Mouse (Mus musculus): ENCODE measurements around the gene Tsen54. TPM values are rescaled to one million over a fixed set of nuclear protein-coding genes. Genes with fewer than 3 reads are reported as not detected.

Tsen54 gene
- 1 to 10 TPM; 3.2 to 5.4 TPM for total RNA-seq (2023)

DNA sequence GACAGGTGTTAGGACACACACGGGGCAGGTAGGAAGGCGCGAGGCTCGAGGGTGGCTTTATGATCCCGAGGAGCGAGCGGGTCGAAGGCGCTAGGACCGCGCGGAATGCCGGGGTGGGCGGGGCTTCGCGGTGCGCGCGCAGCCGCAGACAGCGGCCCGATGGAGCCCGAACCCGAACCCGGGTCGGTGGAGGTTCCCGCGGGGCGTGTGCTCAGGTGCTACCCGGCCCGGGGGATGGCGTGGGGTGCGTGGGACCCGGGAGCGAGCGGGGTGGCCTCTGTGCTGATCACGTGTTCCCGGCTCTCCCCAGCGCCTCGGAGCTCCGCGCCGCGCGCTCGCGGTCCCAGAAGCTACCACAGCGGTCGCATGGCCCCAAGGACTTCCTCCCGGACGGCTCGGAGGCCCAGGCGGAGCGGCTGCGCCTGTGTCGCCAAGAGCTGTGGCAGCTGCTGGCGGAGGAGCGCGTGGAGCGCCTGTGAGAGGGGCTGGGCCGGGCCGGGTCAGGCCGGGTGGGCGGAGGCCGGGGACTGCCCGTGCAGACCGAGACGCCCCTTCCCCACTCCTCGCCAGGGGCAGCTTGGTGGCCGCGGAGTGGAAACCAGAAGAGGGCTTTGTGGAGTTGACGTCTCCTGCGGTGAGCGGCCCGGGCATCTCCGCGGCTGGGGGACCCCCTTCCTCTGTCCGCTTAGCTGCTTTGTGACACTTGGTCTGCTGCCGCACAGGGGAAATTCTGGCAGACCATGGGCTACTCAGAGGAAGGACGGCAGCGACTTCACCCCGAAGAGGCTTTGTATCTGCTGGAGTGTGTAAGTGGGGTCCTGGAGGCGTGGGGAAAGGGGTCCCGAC lies at the start of gene Tsen54:
Gene Tsen54 (plus strand): TSS at position 120 of the 846 bp plus-strand sequence.

DNA sequence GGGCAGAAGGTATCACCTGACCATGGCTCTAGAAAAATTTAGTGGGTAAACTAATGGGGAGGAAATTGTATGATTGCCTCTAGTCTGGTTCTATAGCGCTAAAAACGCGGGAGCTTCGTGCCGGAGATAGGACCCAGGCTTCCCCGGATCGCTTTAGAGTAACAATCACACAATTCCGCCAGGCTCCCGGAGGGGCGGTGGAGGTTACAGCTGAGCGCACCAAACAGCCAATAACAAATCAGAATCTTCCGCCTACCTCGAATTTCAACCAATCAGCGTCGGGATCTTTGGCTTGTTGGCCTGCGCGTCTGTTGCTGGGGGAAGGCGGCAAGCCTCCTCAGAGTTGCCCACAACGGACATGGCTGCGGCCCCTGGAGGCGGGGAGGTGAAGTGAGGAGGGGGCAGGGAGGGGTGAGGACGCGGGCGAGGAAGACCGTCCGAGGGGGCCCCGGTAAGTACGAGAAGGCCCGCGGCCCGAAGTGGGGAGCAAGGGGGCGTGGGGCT lies 49.4 kb upstream of the Tsen54 start, which contains the start of gene Tmem94:
Gene Tmem94 (plus strand): TSS at position 331 of the 504 bp plus-strand sequence.

DNA sequence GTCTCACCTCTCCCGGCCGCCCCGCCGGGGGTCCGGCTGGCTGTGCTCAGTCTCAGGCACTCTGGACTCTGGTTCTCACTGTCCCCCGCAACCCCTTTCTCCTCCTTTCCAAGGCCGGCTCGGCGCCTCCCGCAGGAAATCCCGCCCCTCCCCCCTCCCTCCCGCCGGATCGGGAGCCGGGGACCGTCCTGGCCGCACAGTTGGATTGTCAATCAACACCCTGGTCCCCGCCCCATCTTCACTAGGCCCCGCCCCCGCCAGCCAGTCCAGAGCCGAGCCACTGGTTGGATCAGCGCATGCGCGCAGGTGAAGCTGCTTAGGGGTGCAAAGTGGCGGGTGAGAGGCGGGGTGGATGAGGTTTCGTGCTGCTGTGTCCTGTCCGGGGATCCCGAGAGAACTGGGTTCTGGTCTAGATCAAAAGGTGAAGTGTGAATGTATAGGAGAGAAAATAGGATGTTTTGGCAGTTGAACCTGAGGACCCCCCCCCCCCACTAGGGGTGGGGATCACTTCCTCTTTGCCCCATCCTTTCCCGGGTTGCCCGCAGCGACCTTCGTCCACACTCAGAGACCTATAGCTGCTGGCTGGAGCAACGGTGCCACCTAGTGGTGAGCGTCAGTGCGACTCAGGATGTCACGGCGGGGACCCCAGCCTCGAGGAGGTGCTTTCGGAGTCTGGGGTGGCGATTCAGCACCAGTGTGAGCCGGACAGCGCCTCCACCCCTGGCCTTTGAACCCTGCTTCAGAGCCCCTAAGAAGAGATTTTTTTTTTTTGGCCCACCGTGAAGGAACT lies 822 bp upstream of the Tsen54 start, which contains the start of gene Caskin2:
Gene Caskin2 (minus strand): TSS at position 133 of the 790 bp plus-strand sequence.

DNA sequence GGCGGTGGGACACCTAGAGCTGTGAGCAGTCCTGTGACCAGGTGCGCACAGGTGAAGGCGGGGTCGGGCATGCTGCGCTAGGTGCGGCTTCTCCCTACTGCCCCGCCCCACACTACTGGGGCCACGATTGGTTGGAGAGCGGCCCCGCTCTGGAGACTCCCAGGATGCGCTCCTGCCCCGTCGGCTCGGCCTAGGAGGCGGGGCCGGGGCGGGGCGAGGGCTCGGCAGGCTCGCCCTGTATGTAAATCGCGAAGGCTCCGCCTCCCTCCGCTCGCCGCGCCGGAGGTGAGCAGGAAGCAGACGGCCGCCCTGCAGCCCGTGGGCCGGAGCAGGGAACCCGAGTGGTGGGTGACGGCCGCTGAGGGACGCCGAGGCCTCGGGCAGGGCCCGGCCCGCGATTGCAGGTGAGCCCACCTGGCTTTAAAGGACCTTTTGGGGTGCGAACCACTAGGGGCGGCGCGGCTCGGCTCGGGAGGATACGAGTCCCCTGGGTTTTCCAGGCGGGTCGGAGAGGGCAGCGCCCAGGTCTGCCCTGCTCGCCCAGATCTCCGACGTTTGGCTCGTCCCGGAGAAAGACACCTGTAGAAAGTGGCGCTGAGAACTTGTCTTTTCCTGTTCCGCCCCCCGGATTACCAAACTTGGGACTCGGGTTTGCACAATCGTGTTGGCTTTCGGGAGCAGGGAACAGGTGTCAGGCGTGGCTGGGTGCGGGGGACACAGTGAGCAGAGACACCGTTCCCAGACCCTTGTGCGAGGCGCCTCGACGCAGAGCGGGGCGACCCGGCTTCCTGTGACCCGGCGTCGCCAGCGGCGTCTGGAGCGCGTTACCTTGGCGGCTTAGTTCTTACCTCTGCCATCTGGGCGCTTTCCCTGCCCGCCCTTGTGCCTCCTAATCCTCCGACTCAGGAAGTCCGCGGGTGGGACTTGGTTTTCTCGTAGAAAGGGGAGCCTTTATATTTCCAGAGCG lies 9.5 kb downstream of the Tsen54 start, which contains the start of gene Llgl2:
Gene Llgl2 (plus strand): TSS at position 276 of the 967 bp plus-strand sequence.

GRCm38 (mm10) chr11:115858354-115858753 lies 43.8 kb downstream of the Tsen54 start, which contains the start of gene Myo15b:
Gene Myo15b, plus strand, starts transcription at chr11:115858406.

Other genes with a start within 250 kb of the Tsen54 start
- gene Mrps7, start 210.8 kb upstream of the Tsen54 start, total RNA-seq (2023): 10 to 100 TPM; 10.7 to 20.3 TPM
- gene Gga3, start 210.7 kb upstream of the Tsen54 start, total RNA-seq (2023): 10 to 100 TPM; 57.5 to 58.2 TPM
- 10 to 100 TPM; 17.1 to 18.4 TPM for gene Mif4gd, start 201.8 kb upstream of the Tsen54 start, total RNA-seq (2023)
- 10 to 100 TPM; 11.3 to 11.8 TPM for gene Slc25a19, start 186.4 kb upstream of the Tsen54 start, total RNA-seq (2023)
- gene Grb2, start 106.1 kb upstream of the Tsen54 start, total RNA-seq (2023): 100 to 1,000 TPM; 208 to 230 TPM
- 10 to 100 TPM; 38.7 to 47.7 TPM for gene Tmem94, start 49.3 kb upstream of the Tsen54 start, total RNA-seq (2023)
- 1 to 10 TPM; 1.1 to 1.8 TPM for gene Caskin2, start 1.1 kb upstream of the Tsen54 start, total RNA-seq (2023)
- 1 to 10 TPM; 4.6 to 5.2 TPM for gene Llgl2, start 9.3 kb downstream of the Tsen54 start, total RNA-seq (2023)
- gene Myo15b, start 43.7 kb downstream of the Tsen54 start, total RNA-seq (2023): 1 to 10 TPM; 1.2 to 1.8 TPM
- gene Smim5, start 85.2 kb downstream of the Tsen54 start, total RNA-seq (2023): 10 to 100 TPM; 57.4 to 58.2 TPM
- 1 to 10 TPM; 5.2 to 5.3 TPM for gene Smim6, start 97.3 kb downstream of the Tsen54 start, total RNA-seq (2023)
- 10 to 100 TPM; 23.9 to 28.2 TPM for gene Sap30bp, start 118.6 kb downstream of the Tsen54 start, total RNA-seq (2023)
- 10 to 100 TPM; 22.8 to 26.1 TPM for gene Recql5, start 118.8 kb downstream of the Tsen54 start, total RNA-seq (2023)
- gene Itgb4, start 160.0 kb downstream of the Tsen54 start, total RNA-seq (2023): under 1 TPM in 1 of 2 experiments, not detected in 1; 0.07 TPM
- 1 to 10 TPM; 8.4 to 8.5 TPM for gene Galk1, start 198.0 kb downstream of the Tsen54 start, total RNA-seq (2023)
- gene H3f3b, start 213.2 kb downstream of the Tsen54 start, total RNA-seq (2023): 1,000 to 10,000 TPM; 3,439 to 3,559 TPM
- gene Unk, start 215.6 kb downstream of the Tsen54 start, total RNA-seq (2023): 10 to 100 TPM; 23.5 to 24.4 TPM

Measured in neutrophil, adult 59 days (primary cell).